Mouse (Mus musculus) spleen, adult 18-20 months (tissue): Measurements from ENCODE around the gene Lrrc8d.

Experiments used
- DNase-seq, 2 experiments: peaks; one replicate each; pipeline ENCODE4 v3.0.0; 2022; ENCODE audit warnings: mixed read lengths in 2 of 2

The Lrrc8d gene

GRCm38 (mm10) chr5:105699141-105700069, at the start of gene Lrrc8d:
Gene Lrrc8d (plus strand): TSS chr5:105699969.
- DNase-seq: peak; percentile 76 to 84

GRCm38 (mm10) chr5:105650728-105651479, 48.9 kb upstream of the Lrrc8d start:
- peak; percentile 36 to 37 for DNase-seq

GRCm38 (mm10) chr5:105651561-105651991, 48.2 kb upstream of the Lrrc8d start:
- peak in 1 of 2 experiments; percentile 32 for DNase-seq

- peak; percentile 71 to 84 for DNase-seq
These were observed 45.3 kb upstream of the Lrrc8d start for GRCm38 (mm10) chr5:105654237-105655063.

GRCm38 (mm10) chr5:105655100-105655734, 44.6 kb upstream of the Lrrc8d start:
- no peak for DNase-seq

GRCm38 (mm10) chr5:105661894-105662293, 37.9 kb upstream of the Lrrc8d start:
- peak in 1 of 2 experiments; percentile 43 for DNase-seq

GRCm38 (mm10) chr5:105666930-105667329, 32.8 kb upstream of the Lrrc8d start:
- DNase-seq: no peak

GRCm38 (mm10) chr5:105667411-105667810, 32.4 kb upstream of the Lrrc8d start:
- DNase-seq: no peak

GRCm38 (mm10) chr5:105669086-105669485, 30.7 kb upstream of the Lrrc8d start:
- DNase-seq: no peak

GRCm38 (mm10) chr5:105669508-105670353, 30.0 kb upstream of the Lrrc8d start:
- no peak for DNase-seq

- DNase-seq: no peak
These were observed 27.4 kb upstream of the Lrrc8d start for GRCm38 (mm10) chr5:105672332-105672731.

- no peak for DNase-seq
These were observed 24.3 kb upstream of the Lrrc8d start for GRCm38 (mm10) chr5:105675511-105675910.

GRCm38 (mm10) chr5:105677071-105677470, 22.7 kb upstream of the Lrrc8d start:
- DNase-seq: no peak

GRCm38 (mm10) chr5:105678243-105678642, 21.5 kb upstream of the Lrrc8d start:
- DNase-seq: no peak

- no peak for DNase-seq
These were observed 20.5 kb upstream of the Lrrc8d start for GRCm38 (mm10) chr5:105679261-105679660.

GRCm38 (mm10) chr5:105679921-105680843, 19.6 kb upstream of the Lrrc8d start:
- DNase-seq: no peak

- DNase-seq: no peak
These were observed 17.6 kb upstream of the Lrrc8d start for GRCm38 (mm10) chr5:105682143-105682611.

- peak; percentile 49 to 58 for DNase-seq
These were observed 15.8 kb upstream of the Lrrc8d start for GRCm38 (mm10) chr5:105683912-105684350.

GRCm38 (mm10) chr5:105684861-105685600, 14.7 kb upstream of the Lrrc8d start:
- DNase-seq: peak; percentile 60 to 76
